Mouse (Mus musculus): ENCODE data around the gene Frmpd1. TPM values are rescaled to one million over a fixed set of nuclear protein-coding genes. Genes with fewer than 3 reads are reported as not detected.

The Frmpd1 gene
- polyA plus RNA-seq, 1 experiment from 2014 or later = 1.5 TPM

DNA sequence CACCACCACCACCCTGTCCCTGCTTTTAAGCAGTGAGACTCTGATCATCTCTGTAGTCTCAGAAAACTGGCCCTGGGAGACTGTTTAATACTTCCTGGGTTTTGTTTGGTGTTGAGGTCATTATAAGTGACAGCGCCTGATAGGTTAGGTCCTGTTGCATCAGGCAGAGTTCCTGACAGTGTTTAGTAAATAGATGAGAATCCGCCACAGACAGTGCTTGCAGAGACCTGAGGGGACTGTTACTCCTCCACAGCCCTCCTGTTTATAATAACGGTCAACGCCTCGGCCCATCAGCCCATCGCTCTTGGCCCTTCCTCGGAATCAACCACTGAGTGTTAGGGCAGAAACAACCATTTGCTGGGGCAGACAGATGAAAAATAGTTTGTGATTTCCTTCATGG lies 57.5 kb downstream of the Frmpd1 start:
- H3K4me1 ChIP-seq = no peaks in the 10 kb centered on the region
- no peak overlapping the region for H3K27ac ChIP-seq
- H3K27me3 ChIP-seq (replicated peaks) = no peaks in the 10 kb centered on the region
- WGBS = 84% methylated on average over 7 of the region's 7 CpGs
- no peaks in the 10 kb centered on the region for H3K36me3 ChIP-seq (replicated peaks)
- H3K4me3 ChIP-seq = no peak overlapping the region
- H3K4me2 ChIP-seq = no peak overlapping the region
- H3K9me3 ChIP-seq = no peaks in the 10 kb centered on the region
- H3K9ac ChIP-seq = no peak overlapping the region
- no peak for ATAC-seq (replicated peaks)

DNA sequence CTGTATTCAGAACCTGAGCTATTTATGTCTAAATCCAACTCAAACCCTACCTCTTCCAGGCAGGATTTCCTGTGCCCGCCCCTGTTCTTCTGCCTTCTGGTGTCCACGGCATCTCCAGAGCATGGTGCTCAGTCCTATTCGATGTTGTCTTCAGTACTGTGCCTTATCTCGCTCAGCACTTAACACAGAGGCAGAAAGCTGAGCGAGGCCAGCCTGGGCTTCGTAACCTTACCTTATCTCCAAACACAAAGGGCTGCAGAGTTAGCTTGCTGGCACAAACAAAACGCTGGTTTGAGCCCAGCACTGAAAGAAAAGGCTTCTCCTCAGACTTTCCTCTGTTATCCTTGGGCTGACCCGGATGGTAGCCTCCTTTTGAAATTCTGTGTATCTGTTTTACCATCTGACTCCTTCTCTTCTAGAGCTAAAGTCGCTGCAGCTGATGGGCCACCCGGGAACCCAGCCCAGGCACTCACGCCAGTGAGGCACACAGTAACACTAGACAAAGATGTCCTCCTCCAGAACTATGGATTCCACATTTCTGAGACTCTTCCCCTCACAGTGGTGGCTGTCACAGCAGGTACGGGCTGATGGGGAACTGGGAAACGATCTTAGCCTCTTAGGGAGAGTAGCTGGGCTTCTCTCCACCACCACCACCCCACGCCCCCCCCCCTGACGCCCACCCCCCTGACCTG lies 58.7 kb downstream of the Frmpd1 start:
- 63% methylated on average over 15 of the region's 15 CpGs for WGBS
- H3K4me3 ChIP-seq = no peak overlapping the region
- no peaks in the 10 kb centered on the region for H3K36me3 ChIP-seq (replicated peaks)
- H3K27ac ChIP-seq = no peak overlapping the region
- no peak for ATAC-seq (replicated peaks)
- no peak overlapping the region for H3K4me2 ChIP-seq
- no peaks in the 10 kb centered on the region for H3K9me3 ChIP-seq
- H3K27me3 ChIP-seq (replicated peaks) = no peaks in the 10 kb centered on the region
- no peak overlapping the region for H3K9ac ChIP-seq
- H3K4me1 ChIP-seq = no peaks in the 10 kb centered on the region

DNA sequence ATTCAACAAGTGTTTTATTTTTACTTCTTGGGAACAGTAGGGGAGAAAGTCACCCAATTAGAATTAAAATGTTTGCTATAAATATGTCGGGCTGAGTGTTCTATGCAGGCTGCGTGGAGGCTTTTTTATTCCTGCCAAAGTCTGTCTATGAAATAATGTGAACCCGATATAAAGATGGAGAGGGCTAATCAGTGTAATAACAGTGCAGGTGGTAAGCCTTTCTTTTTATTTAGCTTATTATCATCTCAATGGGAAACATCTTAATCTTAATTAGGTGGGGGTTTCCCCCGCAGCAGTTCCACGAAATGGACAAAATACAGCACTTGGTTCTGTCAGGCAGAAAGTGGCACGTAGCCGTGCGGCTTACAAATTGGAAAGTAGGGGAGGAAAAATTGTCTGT lies 66.6 kb downstream of the Frmpd1 start:
- ATAC-seq (replicated peaks) = no peak
- WGBS = 40% methylated on average over 8 of the region's 8 CpGs
- H3K4me2 ChIP-seq = no peak overlapping the region
- H3K9ac ChIP-seq = no peak overlapping the region
- H3K27me3 ChIP-seq (replicated peaks) = no peaks in the 10 kb centered on the region; the same call in 1 of the 2 replicates
- no peaks in the 10 kb centered on the region for H3K9me3 ChIP-seq
- no peaks in the 10 kb centered on the region for H3K36me3 ChIP-seq (replicated peaks)
- H3K4me3 ChIP-seq = no peak overlapping the region
- H3K27ac ChIP-seq = no peak overlapping the region
- H3K4me1 ChIP-seq = peaks cover 19% of the 10 kb centered on the region

DNA sequence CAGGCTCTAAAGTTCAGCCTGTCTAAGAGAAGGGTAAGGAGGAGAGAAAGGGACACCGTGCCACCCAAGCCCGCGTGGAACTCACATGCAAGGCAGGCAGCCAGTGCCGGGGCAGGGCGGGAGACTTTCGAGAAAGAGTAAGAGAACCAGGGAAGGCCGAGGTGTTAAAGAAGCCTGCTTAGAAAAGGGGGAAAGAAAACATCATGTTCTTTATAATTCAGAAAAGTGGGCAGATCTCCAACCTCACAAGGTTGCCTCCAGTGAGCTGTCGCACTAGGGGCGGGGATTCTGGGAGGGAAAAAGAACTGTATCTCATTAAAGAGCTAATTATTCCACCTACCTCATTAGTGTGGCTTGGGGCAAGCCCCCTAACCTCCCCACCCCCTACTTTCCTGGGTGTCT lies 68.2 kb downstream of the Frmpd1 start:
- H3K27me3 ChIP-seq (replicated peaks) = no peaks in the 10 kb centered on the region; the same call in 1 of the 2 replicates
- no peak for ATAC-seq (replicated peaks)
- no peaks in the 10 kb centered on the region for H3K9me3 ChIP-seq
- peaks cover 19% of the 10 kb centered on the region for H3K4me1 ChIP-seq
- no peak overlapping the region for H3K4me3 ChIP-seq
- H3K4me2 ChIP-seq = no peak overlapping the region
- 49% methylated on average over 9 of the region's 9 CpGs for WGBS
- H3K36me3 ChIP-seq (replicated peaks) = no peaks in the 10 kb centered on the region
- no peak overlapping the region for H3K9ac ChIP-seq
- no peak overlapping the region for H3K27ac ChIP-seq

DNA sequence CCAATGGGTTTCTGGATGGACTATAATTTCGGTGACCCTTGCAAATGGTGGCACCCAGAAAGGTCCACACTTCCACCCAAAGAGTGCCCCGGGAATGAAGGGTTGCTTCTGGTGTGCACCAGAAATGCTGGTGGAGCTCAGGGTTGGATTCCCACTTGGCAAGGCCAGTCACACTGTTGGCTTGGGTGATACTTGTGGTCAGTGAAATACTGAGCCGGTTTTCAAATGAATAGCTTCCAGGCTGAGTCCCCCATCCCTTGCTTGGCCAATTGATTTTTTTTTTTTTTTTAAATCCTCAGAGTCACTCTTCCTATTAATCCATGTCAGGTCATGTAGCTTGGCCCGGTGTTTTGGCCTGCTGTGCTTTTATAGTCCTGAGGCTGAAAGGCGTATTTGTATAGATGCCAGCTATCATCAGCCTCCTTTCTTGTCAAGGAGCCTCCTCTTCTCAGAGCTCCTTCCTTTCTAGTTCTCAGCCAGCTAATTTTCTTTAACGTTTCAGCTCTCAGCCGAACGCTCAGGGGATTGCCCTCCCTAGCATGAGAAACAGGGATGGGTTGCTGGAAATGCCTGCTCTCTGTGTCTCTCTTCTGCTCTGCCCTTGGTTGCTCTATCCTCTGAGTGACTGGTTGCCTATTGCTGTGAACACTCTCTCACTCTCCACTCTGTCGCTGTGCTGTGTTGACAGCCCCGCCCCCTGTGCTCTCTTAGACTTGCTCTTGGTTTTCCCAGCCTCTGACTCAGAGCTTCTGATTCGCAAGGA lies 69.3 kb downstream of the Frmpd1 start:
- peak; percentile 75 for ATAC-seq (replicated peaks)
- H3K4me2 ChIP-seq = no peak overlapping the region
- no peaks in the 10 kb centered on the region; the same call in 1 of the 2 replicates for H3K27me3 ChIP-seq (replicated peaks)
- no peaks in the 10 kb centered on the region for H3K9me3 ChIP-seq
- H3K36me3 ChIP-seq (replicated peaks) = no peaks in the 10 kb centered on the region
- H3K4me3 ChIP-seq = no peak overlapping the region
- no peak overlapping the region for H3K9ac ChIP-seq
- peaks cover 19% of the 10 kb centered on the region for H3K4me1 ChIP-seq
- WGBS = 27% methylated on average over 11 of the region's 11 CpGs
- H3K27ac ChIP-seq = 0 out of 2 replicates have a peak overlapping the region, but pooled peaks have one; percentile 26

DNA sequence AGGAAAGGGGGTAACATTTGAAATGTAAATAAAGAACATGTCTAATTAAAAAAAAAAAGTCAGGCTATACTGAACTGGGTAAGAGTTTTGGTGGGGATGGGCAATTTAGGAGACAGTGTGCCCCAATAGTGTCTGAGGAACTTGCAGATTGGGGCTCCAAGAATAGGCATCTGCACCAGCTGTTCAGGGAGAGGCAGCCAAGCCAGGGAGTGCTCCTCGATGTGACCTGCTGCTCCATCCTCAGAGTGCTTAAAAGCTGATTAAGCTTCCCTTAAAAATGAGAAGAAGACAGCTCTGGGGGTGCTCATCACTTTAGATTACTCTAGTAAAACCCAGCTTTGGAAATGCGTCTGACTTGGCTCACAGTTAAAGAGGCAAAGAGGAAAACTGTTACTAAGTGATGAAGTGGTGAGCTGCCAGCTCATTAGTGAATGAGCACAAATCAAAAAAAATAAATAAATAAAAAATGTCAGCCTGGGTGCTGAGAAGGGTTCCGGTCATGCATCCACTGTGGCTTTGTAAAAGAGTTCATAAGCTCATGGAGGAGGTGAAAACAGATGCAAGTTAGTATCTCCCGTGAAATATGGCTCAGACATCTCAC lies 74.7 kb downstream of the Frmpd1 start:
- no peaks in the 10 kb centered on the region for H3K36me3 ChIP-seq (replicated peaks)
- no peaks in the 10 kb centered on the region; the same call in 1 of the 2 replicates for H3K27me3 ChIP-seq (replicated peaks)
- H3K4me3 ChIP-seq = no peak overlapping the region
- H3K9me3 ChIP-seq = no peaks in the 10 kb centered on the region
- H3K4me1 ChIP-seq = peaks cover 5% of the 10 kb centered on the region; the same call in 1 of the 2 replicates
- ATAC-seq (replicated peaks) = no peak
- WGBS = 58% methylated on average over 4 of the region's 4 CpGs
- no peak overlapping the region for H3K4me2 ChIP-seq
- H3K27ac ChIP-seq = no peak overlapping the region
- H3K9ac ChIP-seq = no peak overlapping the region

DNA sequence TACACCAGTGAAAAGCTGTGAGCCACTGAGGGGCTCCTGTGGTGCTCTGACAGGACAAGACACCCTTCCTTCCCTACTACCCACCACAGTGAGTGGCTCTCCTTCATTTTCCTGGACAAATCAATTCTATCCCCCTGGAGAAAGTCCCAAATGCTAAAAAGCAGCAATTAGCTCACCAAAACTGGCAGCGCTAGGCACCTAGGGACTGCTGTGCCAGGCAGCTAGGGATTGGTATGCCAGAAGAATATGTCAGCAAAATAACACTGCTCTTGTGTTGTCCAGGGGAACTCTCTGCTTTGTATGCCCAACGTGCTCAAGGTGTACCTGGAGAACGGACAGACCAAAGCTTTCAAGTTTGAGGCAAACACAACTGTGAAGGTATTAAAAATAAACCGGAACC lies 76.9 kb downstream of the Frmpd1 start:
- Histone ChIP-seq H3K9ac (no peak overlapping the region), H3K27ac (no peak overlapping the region), H3K36me3 (replicated peaks) (no peaks in the 10 kb centered on the region), H3K27me3 (replicated peaks) (no peaks in the 10 kb centered on the region), H3K4me3 (no peak overlapping the region), H3K4me2 (no peak overlapping the region), H3K4me1 (no peaks in the 10 kb centered on the region), H3K9me3 (no peaks in the 10 kb centered on the region)
- no peak for ATAC-seq (replicated peaks)
- WGBS = 87% methylated on average over 4 of the region's 4 CpGs

DNA sequence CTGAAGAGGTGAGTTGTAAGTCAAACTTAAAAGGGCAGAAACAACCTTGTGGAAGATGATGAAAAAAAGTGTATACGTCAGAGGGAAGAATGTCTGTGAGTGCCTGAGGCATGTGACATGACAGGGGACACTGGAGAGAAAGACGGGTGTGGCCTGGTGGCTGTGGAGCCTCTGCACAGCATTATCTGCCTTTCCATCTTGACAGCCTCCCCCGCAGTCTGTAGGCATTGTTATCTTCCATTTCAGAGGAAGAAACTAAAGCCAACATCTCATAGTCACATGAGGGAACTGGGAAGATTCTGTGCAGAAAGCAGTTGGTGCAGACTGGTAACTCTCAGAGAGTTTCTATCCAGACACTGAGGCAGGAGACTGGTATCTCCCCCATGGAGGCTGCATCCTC lies 83.2 kb downstream of the Frmpd1 start:
- Histone ChIP-seq H3K9ac (no peak overlapping the region), H3K9me3 (no peaks in the 10 kb centered on the region), H3K36me3 (replicated peaks) (no peaks in the 10 kb centered on the region), H3K4me3 (no peak overlapping the region), H3K4me2 (no peak overlapping the region), H3K27ac (no peak overlapping the region), H3K27me3 (replicated peaks) (no peaks in the 10 kb centered on the region), H3K4me1 (peaks cover 8% of the 10 kb centered on the region; the same call in 1 of the 2 replicates)
- WGBS = 85% methylated on average over 3 of the region's 3 CpGs
- no peak for ATAC-seq (replicated peaks)

DNA sequence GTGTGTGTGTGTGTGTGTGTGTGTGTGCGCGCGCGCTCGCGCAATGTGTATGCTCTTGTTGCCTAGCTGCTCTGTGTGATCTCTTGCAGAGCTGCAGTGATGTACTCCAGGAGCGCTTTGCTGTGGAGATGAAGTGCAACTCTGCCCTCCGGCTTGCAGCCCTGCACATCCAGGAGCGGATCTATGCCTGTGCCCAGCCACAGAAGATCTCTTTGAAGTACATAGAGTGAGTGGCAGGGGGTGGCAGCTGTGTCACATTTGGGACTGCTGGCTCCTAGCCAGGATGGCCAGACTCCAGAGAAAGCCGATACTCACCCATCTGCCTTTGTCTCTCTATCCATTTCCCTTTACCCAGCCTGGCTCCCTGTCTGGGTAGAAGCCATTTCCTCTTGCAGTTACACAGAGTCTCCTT lies 86.4 kb downstream of the Frmpd1 start:
- WGBS = 56% methylated on average over 10 of the region's 10 CpGs
- no peak overlapping the region for H3K4me3 ChIP-seq
- 0 out of 2 replicates have a peak overlapping the region, but pooled peaks have one; percentile 35 for H3K27ac ChIP-seq
- H3K9me3 ChIP-seq = no peaks in the 10 kb centered on the region
- H3K27me3 ChIP-seq (replicated peaks) = no peaks in the 10 kb centered on the region
- 0 out of 2 replicates have a peak overlapping the region, but pooled peaks have one; percentile 18 for H3K4me2 ChIP-seq
- no peak overlapping the region for H3K9ac ChIP-seq
- ATAC-seq (replicated peaks) = peak; percentile 92
- no peaks in the 10 kb centered on the region for H3K36me3 ChIP-seq (replicated peaks)
- H3K4me1 ChIP-seq = peaks cover 8% of the 10 kb centered on the region; the same call in 1 of the 2 replicates

DNA sequence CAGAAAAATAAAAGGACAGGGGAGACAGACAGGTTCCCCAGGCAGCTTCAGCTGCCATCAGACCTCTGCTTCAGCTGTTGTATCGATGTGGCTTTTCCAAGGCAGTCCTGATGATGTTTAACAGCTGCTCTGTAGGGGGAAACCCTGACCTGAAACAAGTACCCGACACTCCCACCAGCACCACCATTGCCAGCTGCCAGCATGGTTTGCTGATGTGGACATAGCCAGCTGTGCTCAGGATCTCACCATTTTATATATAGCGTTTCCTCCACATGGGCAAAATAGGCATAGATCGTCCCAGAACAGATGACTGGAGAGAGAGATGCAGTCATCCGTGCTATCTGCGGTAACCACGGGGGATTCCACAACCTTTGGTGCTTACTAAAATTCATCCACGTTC lies 91.1 kb downstream of the Frmpd1 start:
- H3K27me3 ChIP-seq (replicated peaks) = no peaks in the 10 kb centered on the region
- H3K36me3 ChIP-seq (replicated peaks) = no peaks in the 10 kb centered on the region
- H3K4me3 ChIP-seq = no peak overlapping the region
- ATAC-seq (replicated peaks) = no peak
- H3K27ac ChIP-seq = no peak overlapping the region
- 87% methylated on average over 8 of the region's 8 CpGs for WGBS
- H3K4me2 ChIP-seq = no peak overlapping the region
- H3K9me3 ChIP-seq = no peaks in the 10 kb centered on the region
- H3K4me1 ChIP-seq = peaks cover 8% of the 10 kb centered on the region; the same call in 1 of the 2 replicates
- no peak overlapping the region for H3K9ac ChIP-seq

DNA sequence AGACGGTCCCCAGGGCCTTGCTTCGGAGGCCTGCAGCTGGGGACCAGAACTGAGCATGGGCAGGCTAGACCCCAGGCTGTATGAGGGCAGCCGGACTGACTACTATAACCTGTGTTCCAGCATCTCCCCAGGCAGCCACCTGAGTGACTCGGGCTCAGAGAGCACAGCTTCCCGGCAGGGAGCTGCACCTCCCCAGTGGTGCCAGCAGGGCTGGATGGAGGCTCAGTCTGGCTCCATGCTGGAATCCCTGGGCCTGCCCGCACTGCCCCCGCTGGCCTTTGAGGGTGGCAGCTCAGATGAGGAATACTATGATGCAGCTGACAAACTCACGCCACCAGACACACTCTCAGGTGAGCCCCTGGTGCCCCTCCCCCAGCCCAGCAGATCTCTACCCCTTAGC lies 94.6 kb downstream of the Frmpd1 start:
- Histone ChIP-seq H3K27me3 (replicated peaks) (no peaks in the 10 kb centered on the region), H3K36me3 (replicated peaks) (no peaks in the 10 kb centered on the region), H3K9ac (no peak overlapping the region), H3K9me3 (no peaks in the 10 kb centered on the region), H3K27ac (no peak overlapping the region), H3K4me1 (no peaks in the 10 kb centered on the region), H3K4me2 (no peak overlapping the region), H3K4me3 (no peak overlapping the region)
- peak; percentile 42; the same call in 1 of the 2 replicates for ATAC-seq (replicated peaks)
- WGBS = 57% methylated on average over 8 of the region's 8 CpGs

DNA sequence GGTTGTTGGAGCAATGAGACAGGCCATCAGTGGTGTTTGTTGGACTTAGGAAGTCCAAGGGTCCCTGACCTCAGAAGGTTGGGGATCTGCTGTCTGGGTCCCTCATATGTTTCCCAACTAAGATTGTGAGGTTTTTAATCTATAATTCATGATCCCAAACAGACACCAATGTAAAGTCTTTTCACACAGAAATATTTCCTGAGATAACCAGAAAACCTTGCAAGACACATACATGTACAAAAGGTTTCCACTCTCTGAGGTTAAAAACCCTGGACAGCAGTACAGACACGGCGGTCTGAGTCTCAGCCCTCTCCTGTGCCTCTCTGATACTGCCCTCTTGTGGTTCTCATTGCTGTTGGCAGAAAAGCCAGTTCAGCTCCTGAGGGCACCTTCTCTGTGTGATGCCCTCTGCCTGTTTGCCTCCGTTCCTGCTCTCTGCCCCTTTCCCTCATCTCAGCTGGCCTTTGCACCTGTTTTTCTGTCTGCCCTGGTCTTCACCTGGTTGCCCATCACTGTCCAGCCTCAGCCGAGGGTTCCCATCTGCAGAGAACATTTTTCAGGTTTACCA lies 95.4 kb downstream of the Frmpd1 start:
- no peak overlapping the region for H3K4me3 ChIP-seq
- no peak overlapping the region for H3K4me2 ChIP-seq
- H3K9ac ChIP-seq = no peak overlapping the region
- H3K27me3 ChIP-seq (replicated peaks) = no peaks in the 10 kb centered on the region
- no peaks in the 10 kb centered on the region for H3K9me3 ChIP-seq
- no peaks in the 10 kb centered on the region for H3K4me1 ChIP-seq
- ATAC-seq (replicated peaks) = peak; percentile 62; the same call in 1 of the 2 replicates
- no peak overlapping the region for H3K27ac ChIP-seq
- no peaks in the 10 kb centered on the region for H3K36me3 ChIP-seq (replicated peaks)
- WGBS = 16% methylated on average over 4 of the region's 4 CpGs
